Mouse (Mus musculus) heart, postnatal 4 days (tissue): ENCODE data around the gene Otulin. TPM values are rescaled to one million over a fixed set of nuclear protein-coding genes. Genes with fewer than 3 reads are reported as not detected.

Experiments used
- DNase-seq: peaks from one replicate; pipeline ENCODE4 v3.0.0; 2021
- total RNA-seq, 2 experiments: library from RNA; stranded (reverse); gene quantifications; 2 replicates each; pipeline ENCODE4 v1.2.3; 2021

Otulin gene
- total RNA-seq, 2 experiments from 2014 or later: 41.6 to 43.1 TPM

DNA sequence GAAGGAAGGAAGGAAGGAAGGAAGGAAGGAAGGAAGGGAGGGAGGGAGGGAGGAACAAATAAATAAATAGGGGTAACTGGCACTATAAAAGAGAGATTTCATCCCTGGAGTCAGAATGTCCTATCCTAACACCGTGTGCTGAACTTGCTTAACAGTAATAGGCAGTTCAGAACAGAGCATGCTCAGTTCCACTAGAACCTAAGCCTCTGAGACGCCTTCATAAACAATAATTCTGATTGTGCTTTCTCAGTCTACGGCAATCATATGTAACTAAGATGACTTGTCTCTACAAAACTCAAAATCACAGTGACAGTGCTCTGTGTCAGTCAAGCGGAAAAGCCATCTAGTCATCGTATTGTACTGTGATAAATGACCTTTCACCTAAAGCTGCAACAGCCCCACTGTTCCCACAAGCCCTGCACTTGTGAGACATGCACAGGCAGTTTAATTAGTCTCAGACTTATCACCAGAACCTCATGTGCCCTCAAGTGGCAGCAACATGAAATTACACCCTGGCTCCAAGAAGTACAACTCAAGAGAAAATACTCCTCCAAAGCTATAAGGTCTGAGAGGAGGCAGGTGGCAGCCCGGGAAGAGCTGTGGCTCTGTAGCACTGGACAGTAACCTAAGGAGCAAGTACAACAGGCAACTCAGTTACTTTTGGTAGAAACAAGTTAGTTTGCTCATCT is 17.8 kb downstream of the Otulin start:
- peak; percentile 68 for DNase-seq

DNA sequence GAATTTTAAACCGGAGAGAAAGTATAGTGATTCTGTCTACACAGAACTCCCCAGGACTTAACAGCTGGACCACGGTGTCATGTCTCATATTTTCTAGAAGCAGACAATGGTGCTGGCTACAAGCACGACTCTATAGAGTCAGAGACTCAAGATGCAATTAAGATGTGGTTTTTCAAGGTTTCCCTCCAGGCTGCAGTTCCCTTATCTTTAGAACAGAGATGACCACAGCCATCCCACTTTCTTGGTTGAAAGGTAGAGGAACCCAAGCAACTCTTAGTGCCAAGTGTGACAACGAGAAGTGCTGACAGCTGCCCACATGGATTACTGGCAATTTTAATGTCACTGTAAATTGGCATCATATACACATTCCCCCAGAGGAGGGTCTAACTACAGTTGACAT is 20.9 kb downstream of the Otulin start:
- DNase-seq: no peak

DNA sequence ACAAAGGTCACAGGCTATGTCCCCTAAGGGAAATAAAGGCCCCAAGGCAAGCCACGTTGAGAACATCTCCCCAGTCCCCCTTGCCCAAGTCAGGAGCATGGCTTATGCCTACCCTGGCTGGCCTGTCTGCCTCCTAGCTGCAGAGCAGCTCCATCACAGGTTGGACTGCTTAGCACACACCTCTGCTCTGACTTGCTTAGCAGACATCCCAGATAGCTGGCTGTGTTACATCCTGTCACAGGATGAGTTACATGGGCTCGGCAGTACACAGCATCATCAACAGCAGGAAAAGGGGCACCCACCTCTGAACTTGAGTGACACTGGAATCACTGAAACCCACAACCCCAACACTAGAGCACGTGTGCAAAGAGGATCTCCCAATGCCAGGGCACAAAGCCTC is 25.2 kb downstream of the Otulin start:
- DNase-seq: no peak

DNA sequence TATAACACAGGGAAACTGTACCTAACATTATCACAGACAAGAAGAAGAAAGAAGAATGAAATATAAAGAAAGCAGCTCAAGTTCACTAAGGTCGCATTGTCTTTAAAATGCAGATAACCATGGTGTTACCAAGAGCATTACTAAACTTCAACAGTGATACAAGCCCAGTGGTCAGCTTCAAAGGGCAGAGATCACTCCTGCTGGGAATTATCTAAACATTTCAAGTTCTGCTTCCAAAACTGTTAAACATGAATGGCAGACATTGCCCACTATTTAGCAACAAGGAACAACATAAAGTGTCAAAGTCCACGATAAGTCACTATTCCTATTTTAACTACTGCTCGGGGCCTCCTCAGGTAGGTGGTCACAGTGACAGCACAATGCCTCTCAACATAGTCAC is 25.9 kb downstream of the Otulin start:
- no peak for DNase-seq

DNA sequence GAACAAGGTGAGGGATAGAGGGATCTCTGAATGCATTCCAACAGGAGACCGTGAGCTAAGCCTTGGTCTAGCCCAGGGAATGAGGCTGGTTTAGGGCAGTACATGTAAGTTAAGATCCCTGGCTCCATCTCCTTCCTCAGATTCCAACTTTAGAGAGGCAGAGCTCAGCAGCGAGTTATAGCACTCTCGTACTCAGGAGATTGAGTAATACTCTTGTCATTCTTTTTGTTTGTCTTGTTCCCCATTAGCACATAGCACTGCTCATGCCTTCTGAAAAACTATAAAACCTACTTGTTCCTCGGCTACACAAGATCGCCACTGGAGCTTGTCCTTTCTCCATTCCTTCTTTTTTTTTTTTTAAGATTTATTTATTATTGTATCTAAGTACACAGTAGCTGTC is 30.0 kb downstream of the Otulin start:
- DNase-seq: no peak

DNA sequence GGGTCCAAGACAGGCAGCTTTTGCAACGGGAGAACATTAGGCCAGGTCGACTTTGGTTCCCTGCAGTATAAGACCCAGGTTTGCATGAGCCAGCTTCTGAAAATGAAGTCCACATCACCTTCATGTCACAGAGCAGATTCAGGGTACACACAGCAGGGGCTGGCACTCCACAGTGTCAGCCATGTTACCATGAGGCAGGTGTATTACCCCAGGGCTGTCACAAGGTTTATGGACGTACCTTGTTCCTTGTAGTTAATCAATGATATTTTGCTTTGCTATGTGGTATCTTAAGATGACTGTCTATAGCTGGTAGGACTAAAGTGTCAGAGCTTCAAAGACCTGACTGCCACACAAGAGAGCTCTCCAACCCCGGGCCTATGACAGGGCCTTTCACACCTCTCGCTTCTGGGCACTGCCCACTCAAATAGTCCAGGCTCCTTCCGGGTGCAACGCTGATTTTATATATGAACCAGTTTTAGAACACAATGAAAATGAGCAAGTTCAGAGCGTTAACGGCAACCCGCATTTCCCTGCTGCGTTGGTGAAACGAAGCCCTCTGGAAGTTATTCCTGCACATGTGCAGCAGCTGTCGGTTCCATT is 31.6 kb downstream of the Otulin start:
- no peak for DNase-seq

DNA sequence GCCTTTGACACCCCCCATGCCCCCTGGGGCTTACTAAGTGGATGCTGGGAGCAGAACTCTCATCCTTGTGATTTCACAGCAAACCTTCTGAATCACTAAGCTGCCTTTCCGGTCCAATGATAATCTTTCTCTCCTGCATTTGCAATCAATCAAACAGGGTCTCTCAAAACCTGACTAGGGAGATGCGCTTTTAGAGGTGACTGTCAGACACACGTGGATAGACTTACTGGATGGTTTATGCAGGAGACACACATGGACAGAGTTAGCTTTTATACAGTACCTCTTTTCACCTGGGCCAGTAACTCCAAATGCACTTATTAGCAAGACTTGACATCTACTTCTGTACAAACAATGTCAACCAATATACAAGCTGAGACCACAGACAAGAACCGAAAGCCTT is 33.0 kb downstream of the Otulin start:
- no peak for DNase-seq

DNA sequence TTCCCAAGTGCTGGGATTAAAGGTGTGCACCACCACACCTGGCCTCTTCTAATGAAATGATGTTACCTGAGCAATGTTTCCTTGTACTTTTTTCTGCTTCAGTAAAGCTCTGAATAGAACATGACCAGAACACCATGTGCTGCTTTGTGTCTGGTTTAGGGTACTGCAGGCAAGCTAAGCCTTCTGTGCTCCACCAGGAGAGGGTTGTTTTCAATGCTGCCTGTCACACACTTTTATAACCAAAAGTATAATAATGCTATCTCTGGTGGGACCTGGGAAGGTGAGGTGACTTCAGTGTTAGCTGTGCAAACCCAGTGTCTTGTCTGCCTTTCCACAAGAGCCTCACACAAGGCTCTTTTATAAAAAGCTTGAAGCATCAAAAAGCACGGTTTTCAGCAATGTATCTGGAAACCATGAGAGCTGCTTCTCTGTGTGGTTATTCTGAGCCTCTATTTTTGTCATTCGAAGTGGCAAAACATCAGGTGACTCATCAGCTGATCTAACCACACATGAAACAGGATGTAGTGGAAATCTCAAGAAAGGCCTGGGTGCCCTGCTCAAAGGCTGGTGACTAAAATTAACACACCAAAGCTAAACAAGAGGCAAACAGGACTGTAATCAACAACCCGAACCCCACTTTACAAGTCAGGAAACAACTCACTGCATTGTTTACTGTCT is 33.9 kb downstream of the Otulin start:
- no peak for DNase-seq

DNA sequence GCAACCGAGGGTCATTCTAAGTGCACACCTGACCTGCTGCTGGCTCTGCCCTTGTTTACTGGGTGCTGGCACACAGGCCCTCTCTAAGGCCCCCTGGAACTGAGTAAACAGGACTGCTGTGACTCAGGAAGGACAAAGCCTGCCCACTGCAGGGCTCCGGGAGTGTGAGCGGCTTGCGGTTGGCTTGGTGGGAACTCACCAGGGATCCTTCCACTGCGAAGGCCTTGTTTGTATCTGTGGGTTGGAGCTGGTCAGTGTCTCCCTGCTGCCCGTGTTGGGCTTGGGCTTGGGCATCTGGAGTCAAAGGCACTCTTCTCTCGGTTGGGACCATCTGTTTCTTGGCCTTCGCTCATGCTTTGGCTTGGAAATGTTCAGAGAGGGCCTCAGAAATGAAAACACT is 34.9 kb downstream of the Otulin start:
- no peak for DNase-seq

DNA sequence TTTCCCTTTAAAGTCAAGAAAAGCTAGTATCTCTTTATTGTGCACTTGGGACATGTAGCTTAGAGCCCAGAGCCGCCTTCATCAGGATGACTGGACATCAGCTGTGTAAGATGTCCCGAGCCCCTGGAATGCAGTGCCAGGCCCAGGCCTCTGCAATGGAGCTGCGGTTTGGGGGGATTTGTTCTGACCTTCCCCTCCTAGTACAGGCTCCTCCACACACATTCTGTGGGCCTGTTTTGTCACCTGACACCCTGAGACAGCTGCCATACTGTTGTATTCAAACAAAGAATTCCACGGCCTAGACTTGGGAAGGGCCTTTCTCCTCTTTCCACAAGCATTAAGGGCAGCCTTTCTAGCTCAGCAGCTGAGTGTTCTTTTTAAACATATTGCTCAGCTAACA is 35.5 kb downstream of the Otulin start:
- no peak for DNase-seq

DNA sequence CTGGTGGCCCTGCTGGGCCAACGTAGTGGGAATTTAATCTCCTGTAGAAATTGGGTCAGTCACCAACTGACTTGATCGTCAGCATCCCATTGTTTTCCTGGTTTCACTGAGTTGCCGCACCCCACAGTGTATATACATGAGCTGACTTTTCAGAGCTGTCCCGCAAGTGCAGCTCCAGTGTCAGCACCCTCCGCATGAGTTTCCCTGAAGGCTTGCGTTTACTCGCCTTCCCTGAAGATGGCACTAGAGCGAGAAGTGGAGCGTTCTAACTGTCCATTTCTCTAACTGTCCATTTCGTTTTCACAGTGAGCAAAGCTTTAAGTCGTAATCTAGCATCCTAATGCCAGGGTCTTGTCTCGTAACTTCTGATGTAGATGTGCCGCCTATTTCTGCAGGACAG is 36.8 kb downstream of the Otulin start:
- peak; percentile 52 for DNase-seq

DNA sequence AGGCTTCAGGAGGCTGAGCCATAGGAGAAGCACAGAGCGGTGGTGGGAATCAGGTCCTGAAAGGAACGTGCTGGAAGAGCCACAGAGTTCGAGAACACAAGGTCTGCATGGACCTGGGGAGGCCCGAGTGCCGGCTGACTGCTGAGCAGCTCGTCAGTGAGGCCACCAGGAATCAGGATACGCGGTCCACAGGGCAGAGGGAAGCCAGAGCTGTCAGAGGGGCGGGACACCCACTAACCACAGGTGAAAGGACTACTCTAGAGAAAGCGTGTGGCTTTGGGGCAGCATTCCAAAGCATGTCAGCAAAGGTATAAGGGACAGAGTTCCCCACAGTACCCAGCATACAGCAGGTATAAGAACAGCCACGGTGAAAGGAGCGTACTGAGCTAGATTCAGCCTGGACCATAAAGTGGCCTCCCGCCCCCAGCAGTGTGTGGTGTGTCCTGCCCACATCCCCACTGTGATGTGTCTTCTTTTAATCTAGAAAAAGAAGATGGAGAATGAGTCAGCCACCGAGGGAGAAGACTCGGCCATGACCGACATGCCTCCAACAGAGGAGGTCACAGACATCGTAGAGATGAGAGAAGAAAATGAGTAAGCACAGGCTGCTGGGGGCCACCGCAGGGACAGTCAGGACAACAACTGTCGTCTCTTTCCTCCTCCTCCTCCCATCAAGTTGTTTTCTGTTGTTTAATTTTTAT is 37.7 kb downstream of the Otulin start:
- no peak for DNase-seq

DNA sequence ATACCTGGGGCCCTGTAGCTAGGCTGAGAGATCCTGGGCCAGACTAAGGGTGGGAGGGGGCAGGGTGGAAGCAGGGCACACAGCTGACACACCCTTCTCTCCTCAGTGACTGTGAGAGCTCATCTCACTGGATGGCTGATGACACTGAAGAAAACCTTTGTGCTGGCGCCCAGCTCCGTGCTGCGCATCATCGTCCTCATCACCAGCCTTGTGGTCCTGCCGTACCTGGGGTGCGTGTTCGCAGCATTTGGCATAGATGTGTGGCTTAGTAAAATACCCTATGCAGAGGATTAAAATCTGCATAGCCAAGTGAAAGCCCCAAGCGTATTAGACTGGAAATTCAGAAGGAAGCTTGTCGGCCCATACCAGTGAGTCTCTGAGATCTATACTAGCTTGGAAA is 39.7 kb downstream of the Otulin start:
- no peak for DNase-seq

DNA sequence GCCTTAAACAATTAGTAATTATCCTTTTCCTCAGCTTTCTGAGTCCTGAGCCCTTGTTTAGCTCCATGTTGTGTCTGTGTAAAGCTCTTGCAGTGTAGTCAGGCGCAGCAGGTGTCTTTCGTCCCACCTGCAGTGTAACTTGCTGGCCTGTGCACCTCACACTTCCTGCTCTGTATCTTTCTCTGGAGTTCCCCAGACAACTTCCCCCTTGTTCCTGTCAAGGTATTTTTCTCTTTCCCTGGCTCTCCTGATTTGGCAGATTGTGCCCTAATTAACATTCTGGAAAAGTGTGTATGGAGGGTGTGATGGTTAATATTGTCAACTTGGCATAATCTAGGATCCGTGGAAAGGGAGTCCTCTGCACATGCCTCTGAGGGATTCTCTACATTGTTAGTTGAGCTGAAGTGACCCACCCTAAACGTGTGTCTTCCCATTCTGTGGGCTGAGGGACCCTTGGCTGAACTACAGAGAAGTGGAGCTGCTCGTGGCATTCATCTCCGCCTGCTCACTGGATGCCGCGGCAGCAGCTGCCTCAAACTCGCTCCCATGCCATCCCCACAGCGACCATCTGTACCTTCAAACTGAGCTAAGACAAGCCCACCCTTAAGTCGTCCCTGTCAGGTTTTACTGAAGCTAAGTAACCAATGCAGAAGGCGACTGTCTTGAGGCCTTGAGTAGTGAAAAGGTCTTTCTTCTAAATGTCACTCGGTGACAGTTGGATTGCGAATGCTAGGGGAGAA is 42.2 kb downstream of the Otulin start:
- DNase-seq: no peak

DNA sequence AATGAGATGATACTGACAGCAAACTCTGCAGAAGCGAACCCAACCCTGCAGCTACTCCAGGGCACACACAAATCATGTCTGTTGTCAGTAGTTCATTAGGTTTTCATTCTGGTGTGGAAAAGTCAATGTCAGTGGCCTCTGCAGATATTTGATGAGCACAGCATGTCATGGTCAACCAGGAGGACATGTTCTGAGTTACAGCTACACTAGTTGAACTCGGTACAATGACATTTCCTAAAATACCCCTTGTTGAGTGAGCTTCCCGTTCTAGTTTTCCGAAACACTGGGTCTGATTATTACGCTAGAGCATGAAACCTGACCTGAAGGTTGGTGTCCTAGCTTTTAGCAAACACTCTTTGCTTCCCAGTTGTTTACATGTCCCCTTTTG is 44.4 kb downstream of the Otulin start:
- DNase-seq: no peak

DNA sequence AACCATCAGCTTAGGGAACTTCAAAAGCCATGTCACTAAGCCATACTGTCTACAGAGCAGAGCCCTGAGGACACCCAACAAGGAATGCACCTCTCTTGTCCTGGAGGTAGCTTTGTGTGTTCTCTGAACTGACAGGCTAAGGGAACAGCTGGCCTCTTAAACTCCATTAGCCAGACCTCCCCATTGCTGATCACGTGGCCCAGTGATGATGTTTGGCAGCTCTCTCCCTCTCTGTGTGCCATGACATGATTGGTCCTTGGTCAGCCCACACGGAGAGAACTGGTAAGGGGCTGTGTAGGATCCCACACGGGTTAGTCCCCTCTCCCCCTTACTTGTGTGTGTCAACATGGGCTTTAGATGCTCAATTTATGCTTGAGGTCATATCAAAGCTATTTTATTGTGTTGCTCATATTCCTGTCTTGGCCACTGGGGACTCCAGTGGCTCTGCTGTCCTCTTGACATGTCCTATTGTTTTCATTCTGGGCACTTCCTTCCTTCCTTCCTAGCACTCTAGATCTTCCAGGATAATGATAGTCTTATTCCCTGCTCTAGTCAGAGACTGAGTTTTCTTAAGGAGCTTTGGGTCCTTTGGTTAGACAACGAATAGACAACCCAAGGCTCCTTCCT is 44.9 kb downstream of the Otulin start:
- DNase-seq: no peak

DNA sequence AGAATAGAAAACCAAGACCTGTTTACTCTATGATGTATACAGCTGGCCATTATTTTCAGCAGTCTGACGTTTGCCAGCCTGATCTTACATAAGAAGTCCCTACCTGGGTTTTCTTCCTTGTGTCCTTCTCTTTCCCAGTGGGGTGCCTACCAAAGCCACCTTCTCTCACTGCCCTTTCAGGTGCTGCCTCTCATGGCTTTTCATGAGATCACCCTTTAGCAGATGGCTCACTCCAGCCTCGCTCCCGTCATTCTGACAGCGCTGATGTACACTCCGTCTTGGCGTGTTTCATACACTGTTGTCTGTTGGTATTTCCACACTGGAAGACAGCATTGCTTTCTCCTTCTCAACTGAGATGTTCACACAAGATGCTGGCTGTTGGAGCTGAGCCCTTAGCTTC is 46.9 kb downstream of the Otulin start:
- DNase-seq: no peak

DNA sequence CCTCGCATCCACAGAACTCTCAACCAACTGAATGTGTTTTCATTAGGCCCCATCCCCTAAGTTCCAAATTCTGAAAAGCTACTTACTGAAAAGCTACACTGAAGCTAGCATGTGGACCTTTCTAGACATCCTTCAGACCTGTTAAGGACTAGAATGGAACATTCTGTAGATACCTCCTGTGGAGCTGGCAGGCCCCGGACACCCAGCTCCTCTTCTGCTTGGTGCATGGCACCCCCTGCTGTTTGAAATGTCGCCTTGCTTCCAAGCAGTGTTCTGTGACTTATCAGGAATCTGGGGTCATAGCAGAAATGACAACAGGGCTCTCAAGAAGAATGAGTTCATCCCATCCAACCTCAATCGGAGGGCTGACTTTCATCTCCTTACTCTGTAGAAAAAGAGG is 47.5 kb downstream of the Otulin start:
- peak; percentile 79 for DNase-seq

DNA sequence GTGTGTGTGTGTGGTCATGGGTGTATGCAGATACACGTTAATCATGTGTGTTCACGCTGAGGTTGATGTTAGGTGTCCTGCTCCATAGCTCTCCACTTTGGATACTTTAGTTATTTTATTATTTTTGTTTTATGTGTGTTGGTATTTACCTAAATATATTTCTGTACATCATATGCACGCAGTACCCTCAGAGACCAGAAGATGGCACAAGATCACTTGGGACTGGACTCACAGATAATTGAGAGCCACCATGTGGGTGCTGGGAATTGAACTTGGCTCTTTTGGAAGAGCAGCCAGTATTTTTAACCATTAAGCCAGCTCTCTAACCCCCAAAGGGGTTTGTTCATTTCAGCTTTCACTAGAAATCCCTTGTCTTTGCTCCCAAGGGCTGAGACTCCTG is 48.1 kb downstream of the Otulin start:
- DNase-seq: peak; percentile 27

DNA sequence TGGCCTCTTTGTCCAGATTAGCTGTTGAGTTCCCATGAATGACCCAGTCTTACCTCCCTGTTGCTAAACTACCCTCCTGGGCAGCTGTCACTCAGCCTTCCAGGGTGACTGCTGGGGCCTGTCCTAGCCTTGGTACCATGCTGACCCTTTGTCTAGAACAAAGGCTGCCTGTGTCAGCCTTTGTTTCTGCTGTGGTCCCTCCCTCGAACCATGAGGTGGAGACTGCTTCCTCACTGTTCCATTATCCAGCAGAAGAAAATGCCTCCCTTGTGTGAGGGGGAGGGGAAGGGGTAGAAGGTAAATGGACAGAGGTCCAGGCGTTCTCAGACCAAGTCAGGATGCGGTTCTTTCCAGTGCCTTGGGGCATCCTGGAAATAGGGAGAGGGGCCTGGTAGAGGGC is 48.9 kb downstream of the Otulin start:
- DNase-seq: no peak

DNA sequence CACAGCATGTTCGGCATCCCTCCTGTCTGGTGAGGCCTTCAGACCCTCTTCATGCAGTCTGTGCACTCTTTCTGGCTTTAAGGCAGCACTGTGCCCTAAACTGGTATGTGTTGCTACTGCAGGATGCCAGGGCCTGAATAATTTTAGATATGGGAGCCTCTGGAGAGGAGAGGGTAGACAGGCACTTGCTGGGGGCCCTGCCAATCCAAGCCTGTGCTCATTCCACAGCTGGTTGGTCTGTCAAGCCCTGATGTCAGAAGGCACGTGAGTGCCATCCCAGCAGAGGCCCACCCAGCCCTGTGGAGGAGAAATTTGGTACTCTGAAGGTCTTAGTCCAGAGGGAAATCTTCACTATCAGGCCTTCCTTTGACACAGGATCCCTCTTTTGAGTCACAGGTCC is 49.7 kb downstream of the Otulin start:
- DNase-seq: peak; percentile 69

DNA sequence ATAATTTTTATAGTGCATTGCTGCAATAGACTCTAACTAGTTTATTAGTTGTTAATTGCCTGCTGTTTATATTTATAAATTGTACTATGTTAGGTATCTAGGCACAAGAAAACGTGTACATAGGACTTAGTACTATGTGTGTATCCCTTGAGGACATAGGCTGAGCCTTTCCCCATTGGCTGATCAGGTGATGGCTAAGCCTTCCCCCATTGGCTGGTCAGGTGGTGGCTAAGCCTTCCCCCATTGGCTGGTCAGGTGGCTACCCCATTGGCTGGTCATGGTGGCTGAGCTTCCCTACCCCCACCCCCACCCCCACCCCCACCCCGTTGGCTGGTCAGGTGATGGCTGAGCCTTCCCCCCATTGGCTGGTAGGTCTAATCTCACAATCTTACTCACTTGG is 50.6 kb downstream of the Otulin start:
- no peak for DNase-seq
